Mouse (Mus musculus): ENCODE results near the gene Mymx.

Gene Mymx

GRCm38 (mm10) chr17:45608396-45608795 is 6.5 kb upstream of the Mymx start:
- no peak for DNase-seq

- no peak for DNase-seq
Observed at GRCm38 (mm10) chr17:45606992-45607879, 5.3 kb upstream of the Mymx start.

DNA sequence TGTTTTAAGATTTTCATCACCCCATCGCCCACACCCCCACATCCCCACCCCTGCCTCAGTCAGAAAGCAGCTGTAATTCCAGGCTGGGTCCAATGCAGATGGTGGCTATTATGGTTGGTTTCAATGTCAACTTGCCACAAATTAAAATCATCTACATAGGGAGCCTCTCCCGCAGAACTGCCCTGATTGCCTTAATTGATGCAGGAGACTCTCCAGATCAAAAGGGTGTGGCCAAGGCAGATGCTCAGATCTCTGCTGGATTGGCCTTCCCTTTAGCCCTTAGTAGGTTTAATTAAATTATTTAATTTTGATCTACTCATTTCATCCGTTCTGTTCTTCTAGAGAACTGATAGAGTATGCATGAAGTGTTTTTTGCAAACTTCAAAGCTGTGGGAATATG is 1.1 kb upstream of the Mymx start:
- DNase-seq = no peak

DNA sequence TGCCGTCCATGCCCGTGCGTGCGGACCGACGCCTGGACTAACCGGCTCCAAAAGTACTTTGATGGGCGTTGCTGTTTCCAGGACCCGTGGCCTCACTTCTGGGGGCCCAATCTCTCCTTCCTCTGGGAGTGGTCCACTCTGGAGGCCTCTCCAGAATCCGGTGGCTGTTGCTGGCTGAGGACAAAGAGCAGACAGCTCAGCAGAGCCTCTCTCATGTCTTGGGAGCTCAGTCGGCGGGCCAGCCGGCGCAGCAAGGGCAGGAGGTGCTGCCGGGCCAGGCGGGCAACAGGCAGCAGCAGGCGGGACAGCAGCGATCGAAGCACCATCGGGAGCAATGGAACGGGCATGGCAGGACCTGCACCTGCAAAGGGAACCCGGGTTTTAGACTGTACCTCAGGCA is 577 bp downstream of the Mymx start:
- DNase-seq = no peak

- DNase-seq = no peak
Observed at GRCm38 (mm10) chr17:45600267-45600666, 1.6 kb downstream of the Mymx start.

GRCm38 (mm10) chr17:45599446-45600242 is 2.3 kb downstream of the Mymx start, which contains the start of gene Slc29a1:
TSS of gene Slc29a1 (minus strand) at chr17:45599606.
- DNase-seq = peak; percentile 76

DNA sequence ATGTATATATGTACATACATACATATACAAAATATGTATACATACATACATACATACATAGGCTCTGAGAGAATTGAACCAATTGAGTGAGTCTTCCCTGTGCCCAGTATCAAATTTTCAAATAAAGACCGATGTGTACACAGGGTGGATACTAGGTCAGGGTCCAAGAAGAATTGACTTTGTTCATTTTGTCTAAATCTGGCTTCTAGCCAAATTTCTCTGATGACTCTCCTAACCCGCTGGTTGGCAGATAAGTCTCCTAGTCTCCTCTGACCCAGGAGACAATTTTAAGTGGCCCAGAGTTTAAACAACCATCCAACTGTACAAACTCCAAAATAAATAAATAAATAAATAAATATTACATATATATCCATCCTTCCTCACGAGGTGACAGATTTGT is 3.0 kb downstream of the Mymx start:
- DNase-seq = no peak

GRCm38 (mm10) chr17:45598376-45598775 is 3.5 kb downstream of the Mymx start:
- DNase-seq = no peak

GRCm38 (mm10) chr17:45597787-45598186 is 4.1 kb downstream of the Mymx start:
- no peak for DNase-seq

- DNase-seq = peak; percentile 83
Observed at GRCm38 (mm10) chr17:45596631-45597396, 5.1 kb downstream of the Mymx start.

DNA sequence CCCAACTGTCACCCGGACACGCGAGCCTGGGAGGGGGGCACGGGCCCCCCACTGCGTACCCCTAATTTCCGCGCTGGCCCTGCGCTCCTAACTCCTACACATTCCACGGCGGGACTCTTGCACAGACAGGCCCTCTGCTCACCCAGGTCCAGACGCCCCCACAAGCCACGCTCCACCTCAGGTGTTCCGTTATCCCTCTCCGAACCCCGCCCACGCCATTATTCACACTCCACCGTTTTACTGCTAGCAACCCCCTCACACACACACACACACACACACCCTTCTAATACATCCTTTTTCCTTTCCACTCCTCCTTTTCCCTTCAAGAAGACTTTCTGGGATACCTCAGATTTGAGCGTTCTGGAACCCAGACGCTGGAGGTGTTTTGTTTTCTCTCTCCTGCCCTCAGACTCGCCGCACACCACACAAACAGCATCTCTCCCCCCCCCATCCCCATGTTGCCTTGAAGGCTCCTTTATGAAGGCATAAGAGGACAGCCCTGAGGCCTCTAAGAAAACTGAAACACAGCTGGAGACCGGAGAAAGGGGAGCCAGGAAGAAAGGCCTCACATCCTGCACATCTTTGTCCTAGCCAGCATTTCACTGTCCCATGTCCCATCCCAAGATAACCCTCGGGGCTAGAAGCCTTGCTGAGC is 6.0 kb downstream of the Mymx start:
- DNase-seq = no peak

- peak; percentile 64 for DNase-seq
Observed at GRCm38 (mm10) chr17:45594881-45595735, 6.8 kb downstream of the Mymx start.

- DNase-seq = no peak
Observed at GRCm38 (mm10) chr17:45594195-45594594, 7.7 kb downstream of the Mymx start.

DNA sequence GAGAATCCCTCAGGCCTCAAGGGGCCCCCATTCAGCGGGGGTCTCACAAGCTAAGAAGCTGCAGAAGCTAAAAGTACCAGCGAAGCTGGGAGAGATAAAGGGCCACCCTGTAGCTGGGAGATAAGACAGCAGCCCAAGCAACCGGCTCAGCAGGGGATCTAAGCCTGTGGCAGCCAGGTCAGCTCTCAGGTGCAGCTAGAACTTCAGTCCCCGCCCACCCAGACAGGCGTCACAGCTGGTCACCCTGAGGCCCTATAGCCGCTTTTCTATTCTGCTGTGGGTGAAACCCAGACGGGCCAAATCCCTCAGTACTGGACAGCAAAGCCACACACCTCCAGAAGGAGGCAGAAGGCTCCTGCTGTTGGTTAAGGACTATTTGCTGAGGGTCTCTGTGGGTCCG is 8.4 kb downstream of the Mymx start:
- no peak for DNase-seq

DNA sequence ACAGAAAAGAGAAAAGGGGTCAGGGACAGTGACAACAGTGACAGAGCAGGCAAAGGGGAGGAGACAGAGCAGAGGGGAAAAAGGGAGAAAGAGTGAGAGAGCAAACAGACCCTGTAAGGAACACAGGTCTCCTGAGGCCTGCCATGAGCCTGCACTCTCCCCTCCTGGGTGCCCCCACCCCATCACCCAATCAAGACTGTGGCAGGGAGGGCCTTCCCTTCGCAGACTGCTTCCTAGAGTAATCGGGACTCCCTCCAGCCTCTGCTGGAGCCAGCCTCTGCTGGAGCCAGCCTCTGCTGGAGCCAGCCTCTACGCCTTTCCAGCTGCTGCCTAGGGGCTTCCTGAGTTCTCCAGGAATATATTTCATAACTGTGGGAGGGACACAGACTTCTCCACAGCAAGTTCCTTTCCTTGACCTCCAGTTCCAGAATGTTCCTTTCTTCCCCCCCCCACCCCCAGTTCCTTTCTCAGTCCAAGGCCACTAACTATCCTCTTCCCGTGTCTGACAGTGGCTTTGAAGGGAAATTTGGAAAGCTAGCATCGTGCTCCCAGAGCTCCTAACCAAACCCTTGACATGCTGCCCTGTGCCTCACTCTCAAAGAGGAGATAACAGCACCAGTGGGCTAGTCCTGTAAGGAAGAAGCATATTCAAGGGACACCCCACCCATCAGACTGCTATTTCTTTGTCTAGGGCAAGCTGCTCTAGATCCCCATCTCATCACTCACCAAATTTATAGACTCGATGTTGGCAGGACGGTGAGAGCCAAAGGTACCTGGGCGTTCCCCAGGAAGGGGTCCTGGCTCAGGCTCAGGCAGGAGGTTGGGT is 9.1 kb downstream of the Mymx start:
- peak; percentile 59 for DNase-seq

DNA sequence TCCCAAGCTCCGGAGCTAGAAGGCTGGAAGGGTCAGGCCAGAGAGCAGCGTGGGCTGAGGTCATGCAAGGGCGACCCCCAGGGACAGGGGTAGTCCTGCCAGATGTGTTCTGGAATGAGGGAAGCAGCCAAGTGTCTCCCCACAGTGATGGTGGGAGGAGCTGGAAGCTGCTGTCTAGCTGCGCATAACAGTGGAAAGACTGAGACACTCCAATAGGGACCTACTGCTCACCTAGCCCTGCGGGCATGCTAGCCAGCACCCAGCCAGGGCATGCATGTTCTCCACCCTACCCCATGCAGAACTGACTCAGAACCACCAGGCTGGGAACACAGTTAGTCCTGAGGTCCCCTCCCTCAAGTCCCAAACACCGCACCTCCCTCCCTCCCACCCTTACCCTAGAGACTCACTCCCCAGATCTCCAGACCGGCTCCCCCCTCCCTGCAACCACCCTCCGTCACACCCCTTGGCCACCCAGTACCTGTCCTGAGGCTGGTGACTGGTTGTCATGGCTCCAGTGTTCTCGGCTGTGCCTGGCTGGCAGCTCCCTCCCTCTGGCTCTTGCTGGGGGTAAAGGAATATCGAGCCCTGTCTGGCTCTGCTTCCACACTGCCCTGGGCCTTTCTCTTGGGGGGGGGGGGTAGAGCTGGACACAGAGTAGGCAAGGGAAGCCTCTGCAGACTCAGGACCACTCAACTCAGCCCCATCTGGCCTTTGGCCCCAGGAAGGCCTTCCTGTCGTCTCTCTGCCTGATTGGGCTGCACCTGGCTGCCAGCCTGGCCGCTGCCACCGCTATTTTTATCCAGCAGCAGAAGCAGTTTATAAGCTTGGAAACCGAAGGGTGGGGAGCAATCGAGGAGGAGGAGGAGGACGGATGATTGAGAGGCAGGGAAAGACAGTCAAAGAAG is 9.9 kb downstream of the Mymx start:
- peak; percentile 61 for DNase-seq

DNA sequence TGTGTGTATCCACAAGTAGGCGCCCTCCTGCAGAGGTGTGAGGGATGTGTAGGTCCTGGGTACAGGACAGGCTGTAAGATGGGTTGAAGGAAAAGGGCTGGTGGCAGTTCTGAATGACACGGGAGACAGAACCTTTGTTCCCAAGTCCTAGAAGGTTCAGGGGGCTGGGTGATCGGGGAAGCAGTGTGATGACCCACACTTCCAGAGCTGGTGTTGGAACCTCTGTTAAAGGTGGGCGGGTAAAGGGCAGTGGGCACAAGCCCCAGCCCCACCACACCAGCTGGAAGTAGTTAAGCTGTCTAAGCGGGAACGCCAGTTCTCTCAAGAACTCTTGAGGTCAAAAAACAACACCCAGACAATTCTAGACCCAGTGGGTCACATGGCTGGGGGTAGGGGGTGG is 11.5 kb downstream of the Mymx start:
- peak; percentile 3 for DNase-seq

DNA sequence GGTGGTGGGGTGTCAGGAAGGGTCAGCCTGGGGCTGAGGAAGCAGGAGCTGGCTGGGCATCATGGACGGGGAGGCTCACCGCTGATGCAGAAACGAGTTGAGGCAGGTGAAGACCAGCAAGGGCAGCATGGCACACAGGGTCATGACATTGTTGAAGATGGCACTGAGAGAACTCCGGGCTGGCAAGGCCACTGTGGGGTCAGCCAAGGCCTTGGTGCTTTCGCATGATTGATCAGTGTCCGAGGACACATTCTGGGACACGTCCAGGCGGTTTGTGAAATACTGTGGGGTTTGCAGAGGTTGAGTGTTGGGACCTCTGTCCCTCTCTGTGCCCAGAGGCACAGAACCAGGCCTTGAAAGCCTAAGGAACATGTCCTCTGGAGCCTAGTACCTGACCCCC is 12.1 kb downstream of the Mymx start:
- peak; percentile 15 for DNase-seq

GRCm38 (mm10) chr17:45589236-45589635 is 12.7 kb downstream of the Mymx start:
- no peak for DNase-seq

DNA sequence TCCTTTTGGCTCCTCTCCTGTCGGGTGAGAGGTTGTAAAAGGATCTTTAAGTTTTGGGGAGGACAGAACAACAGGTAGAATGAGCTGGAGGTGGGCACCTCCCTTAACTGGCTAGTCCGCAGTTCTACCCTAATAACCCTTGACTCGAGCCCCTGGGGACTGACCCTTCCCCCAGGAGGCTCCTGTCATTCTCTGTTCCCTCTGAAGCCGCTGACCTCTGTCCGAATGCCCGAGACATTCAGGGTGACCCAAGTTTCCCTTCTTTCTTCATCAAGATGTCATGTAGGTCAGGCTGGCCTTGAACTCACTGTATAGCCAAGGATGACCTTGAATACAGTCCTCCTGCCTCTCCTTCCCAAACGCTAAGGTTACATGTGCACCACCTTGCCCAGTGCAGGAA is 13.5 kb downstream of the Mymx start:
- no peak for DNase-seq
